Mouse (Mus musculus) liver, adult 2 months (tissue): ENCODE data around the gene Tnfrsf14. TPM values are rescaled to one million over a fixed set of nuclear protein-coding genes. Genes with fewer than 3 reads are reported as not detected.

Source experiments
- DNase-seq: peaks from one replicate; pipeline ENCODE4 v3.0.0-alpha.2; 2011; ENCODE audit warnings: low read depth, low spot score; ENCODE audit errors: extremely low read depth
- H3K27ac ChIP-seq: fragments of 200-500 bp; replicated peaks from 2 replicates; pipeline ENCODE4 v1.5.1; 2012; ENCODE audit warnings: low read depth, mild to moderate bottlenecking, control low read depth, inconsistent platforms, low read length; ENCODE audit not compliant: insufficient read depth
- H3K27me3 ChIP-seq: fragments of 200-500 bp; 2 replicates; pipeline ENCODE4 v1.6.1; 2012; ENCODE audit warnings: mild to moderate bottlenecking, moderate library complexity, low read length, inconsistent platforms; ENCODE audit not compliant: control insufficient read depth, insufficient read depth
- H3K36me3 ChIP-seq: fragments of 200-500 bp; 2 replicates; pipeline ENCODE4 v1.6.1; 2012; ENCODE audit warnings: low read length, inconsistent platforms; ENCODE audit not compliant: control insufficient read depth, insufficient read depth
- H3K4me1 ChIP-seq: fragments of 200-500 bp; 2 replicates; pipeline ENCODE4 v1.6.1; 2011; ENCODE audit warnings: low read length; ENCODE audit not compliant: control insufficient read depth, insufficient read depth
- H3K4me3 ChIP-seq: fragments of 200-500 bp; 2 replicates; pipeline ENCODE4 v1.5.1; 2011; ENCODE audit warnings: low read depth, mild to moderate bottlenecking, control low read depth, low read length, moderate library complexity; ENCODE audit not compliant: insufficient read depth
- H3K79me2 ChIP-seq: fragments of 200-500 bp; 2 replicates; pipeline ENCODE4 v1.6.1; 2012; ENCODE audit warnings: inconsistent platforms, mild to moderate bottlenecking, low read length, moderate library complexity; ENCODE audit not compliant: control insufficient read depth, insufficient read depth
- H3K9ac ChIP-seq: fragments of 200-500 bp; 2 replicates; pipeline ENCODE4 v1.6.1; 2012; ENCODE audit warnings: low read depth, mild to moderate bottlenecking, control low read depth, inconsistent platforms, low read length
- CTCF ChIP-seq: fragments of 200-500 bp; IDR thresholded peaks from 2 replicates; pipeline ENCODE4 v1.5.1; 2011; ENCODE audit warnings: low read depth, low read length, control low read depth
- POLR2A ChIP-seq: fragments of 200-500 bp; IDR thresholded peaks from 2 replicates; pipeline ENCODE4 v1.6.1; 2011; ENCODE audit warnings: low read length, control low read depth; ENCODE audit not compliant: insufficient read depth; ENCODE audit errors: extremely low read depth
- WGBS: fragments of 180-500 bp; shearing (Covaris S2); methylation state at CpG from one replicate; pipeline ENCODE4 v1.1.7; 2018; 5-methylcytosine and 5-hydroxymethylcytosine counted together
- polyA plus RNA-seq: library from polyadenylated mRNA; depleted of rRNA; stranded (reverse); fragments of >200 nt; gene quantifications from 2 replicates; pipeline ENCODE4 v1.2.3, GENCODE M21; 2012
- total RNA-seq: library from RNA; depleted of rRNA; stranded (reverse); fragments of >200 nt; gene quantifications from 2 replicates; pipeline ENCODE4 v1.2.3, GENCODE M21; 2014

Tnfrsf14 gene
- total and polyA plus RNA-seq, 2 experiments = 11.2 to 55.6 TPM

DNA sequence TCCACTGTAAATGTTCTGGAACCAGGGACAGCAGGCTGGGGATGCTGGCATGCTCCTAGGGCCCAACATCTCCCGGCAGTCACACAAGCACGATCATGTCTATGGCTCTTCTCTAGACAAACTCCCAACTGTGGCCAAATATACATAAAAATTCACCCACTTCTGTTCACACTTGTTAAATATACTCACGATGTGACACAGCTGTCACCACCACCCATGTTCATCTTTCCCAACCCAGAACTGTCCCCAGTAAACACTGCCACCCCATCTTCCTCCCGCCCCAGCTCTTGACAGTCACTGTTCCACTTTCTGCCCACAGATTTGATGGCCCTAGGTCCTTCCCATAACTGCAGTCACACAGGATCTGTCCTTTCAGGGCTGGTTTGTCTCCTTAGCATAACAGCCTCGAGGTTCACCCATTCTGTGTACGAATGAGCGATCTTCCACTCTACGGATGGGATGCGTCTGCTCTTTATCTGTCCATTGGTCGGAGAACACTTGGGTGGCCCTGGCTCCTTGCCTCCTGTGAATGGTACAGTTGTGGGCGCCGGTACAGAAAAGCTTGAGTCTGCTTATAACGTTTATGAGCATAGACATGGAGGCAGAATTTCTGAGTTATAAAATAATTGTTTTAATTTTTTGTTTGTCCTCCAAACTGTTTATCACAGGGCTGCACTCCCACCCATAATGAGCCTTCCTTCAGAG is 29.1 kb upstream of the Tnfrsf14 start:
- DNase-seq = no peak
- no peak overlapping the region for H3K27ac ChIP-seq
- no peaks in the 10 kb centered on the region for H3K4me1 ChIP-seq
- no peaks in the 10 kb centered on the region for H3K79me2 ChIP-seq
- H3K36me3 ChIP-seq = no peaks in the 10 kb centered on the region
- H3K9ac ChIP-seq = no peak overlapping the region
- TF ChIP-seq POLR2A (no peak), CTCF (no peak)
- H3K27me3 ChIP-seq = peaks cover 32% of the 10 kb centered on the region
- 66% methylated on average over 13 of the region's 13 CpGs for WGBS
- no peak overlapping the region for H3K4me3 ChIP-seq

GRCm38 (mm10) chr4:154956604-154957003 is 28.2 kb upstream of the Tnfrsf14 start:
- no peaks in the 10 kb centered on the region for H3K4me1 ChIP-seq
- H3K36me3 ChIP-seq = no peaks in the 10 kb centered on the region
- DNase-seq = no peak
- H3K27me3 ChIP-seq = peaks cover 31% of the 10 kb centered on the region
- TF ChIP-seq POLR2A (no peak), CTCF (no peak)
- WGBS = 70% methylated on average over 9 of the region's 9 CpGs
- H3K4me3 ChIP-seq = no peak overlapping the region
- no peak overlapping the region for H3K9ac ChIP-seq
- no peaks in the 10 kb centered on the region for H3K79me2 ChIP-seq
- H3K27ac ChIP-seq = no peak overlapping the region

DNA sequence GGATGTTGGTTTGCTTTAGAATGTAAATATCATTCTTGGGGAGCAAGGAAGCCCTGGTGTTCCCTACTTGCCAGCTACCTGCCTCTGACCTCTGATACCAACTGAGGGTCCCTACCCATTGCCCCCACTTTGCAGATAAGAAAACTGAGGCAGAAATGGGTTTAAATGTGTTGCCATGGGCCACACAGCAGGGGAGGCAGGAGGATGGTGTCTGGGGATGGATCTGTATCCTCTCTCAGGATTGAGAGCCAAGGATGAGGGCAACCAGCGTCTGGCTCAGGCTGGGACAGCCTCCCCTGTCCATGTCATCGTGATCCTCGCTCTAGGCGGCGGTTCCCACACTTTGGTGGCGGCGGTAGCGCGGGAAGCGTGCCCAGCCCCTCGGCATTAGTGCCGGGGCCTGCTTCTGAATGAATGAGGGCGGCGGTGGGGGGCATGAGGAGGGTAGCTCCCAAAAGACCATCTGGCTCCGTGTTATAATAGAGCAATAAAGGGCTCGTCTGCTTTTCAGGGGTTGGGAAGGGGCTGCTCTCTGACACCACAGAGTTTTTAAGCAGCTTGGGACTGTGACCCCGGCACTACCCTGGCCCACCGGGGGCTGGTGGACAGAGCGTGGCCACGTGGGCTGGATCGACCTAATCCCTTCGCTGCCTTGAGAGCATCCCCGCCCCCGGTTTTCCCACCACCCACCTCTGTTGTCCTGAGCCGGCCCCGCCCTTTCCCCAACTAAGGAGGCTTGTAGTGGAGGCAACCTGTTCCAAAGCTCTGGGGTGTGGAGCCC is 24.3 kb upstream of the Tnfrsf14 start:
- 7% methylated on average over 26 of the region's 26 CpGs for WGBS
- Histone ChIP-seq H3K27ac (no peak overlapping the region), H3K27me3 (peaks cover 10% of the 10 kb centered on the region), H3K36me3 (no peaks in the 10 kb centered on the region), H3K79me2 (no peaks in the 10 kb centered on the region), H3K4me3 (no peak overlapping the region), H3K4me1 (no peaks in the 10 kb centered on the region), H3K9ac (no peak overlapping the region)
- TF ChIP-seq POLR2A (no peak), CTCF (no peak)
- DNase-seq = no peak

- Histone ChIP-seq H3K79me2 (no peaks in the 10 kb centered on the region), H3K27me3 (peaks cover 5% of the 10 kb centered on the region; the same call in 1 of the 2 replicates), H3K4me1 (no peaks in the 10 kb centered on the region), H3K4me3 (no peak overlapping the region), H3K9ac (no peak overlapping the region), H3K36me3 (no peaks in the 10 kb centered on the region), H3K27ac (no peak overlapping the region)
- no peak for DNase-seq
- WGBS = 21% methylated on average over 16 of the region's 16 CpGs
- TF ChIP-seq POLR2A (no peak), CTCF (no peak)
Observed at GRCm38 (mm10) chr4:154949589-154949982, 21.2 kb upstream of the Tnfrsf14 start.

GRCm38 (mm10) chr4:154948940-154949588 is 20.7 kb upstream of the Tnfrsf14 start:
- no peak overlapping the region for H3K4me3 ChIP-seq
- WGBS = 71% methylated on average over 6 of the region's 6 CpGs

More at GRCm38 (mm10) chr4:154948940-154949588, 20.7 kb upstream of the Tnfrsf14 start:
- no peaks in the 10 kb centered on the region for H3K79me2 ChIP-seq
- no peak for TF ChIP-seq CTCF
- no peak for TF ChIP-seq POLR2A
- no peaks in the 10 kb centered on the region for H3K4me1 ChIP-seq
- no peak for DNase-seq
- H3K36me3 ChIP-seq = no peaks in the 10 kb centered on the region
- no peak overlapping the region for H3K27ac ChIP-seq
- peaks cover 5% of the 10 kb centered on the region; the same call in 1 of the 2 replicates for H3K27me3 ChIP-seq
- no peak overlapping the region for H3K9ac ChIP-seq
